Mouse (Mus musculus): ENCODE data around the gene Lgals7. TPM values are rescaled to one million over a fixed set of nuclear protein-coding genes. Genes with fewer than 3 reads are reported as not detected.

Lgals7 gene
- polyA plus RNA-seq, 1 experiment from 2014 or later = 1.8 TPM

DNA sequence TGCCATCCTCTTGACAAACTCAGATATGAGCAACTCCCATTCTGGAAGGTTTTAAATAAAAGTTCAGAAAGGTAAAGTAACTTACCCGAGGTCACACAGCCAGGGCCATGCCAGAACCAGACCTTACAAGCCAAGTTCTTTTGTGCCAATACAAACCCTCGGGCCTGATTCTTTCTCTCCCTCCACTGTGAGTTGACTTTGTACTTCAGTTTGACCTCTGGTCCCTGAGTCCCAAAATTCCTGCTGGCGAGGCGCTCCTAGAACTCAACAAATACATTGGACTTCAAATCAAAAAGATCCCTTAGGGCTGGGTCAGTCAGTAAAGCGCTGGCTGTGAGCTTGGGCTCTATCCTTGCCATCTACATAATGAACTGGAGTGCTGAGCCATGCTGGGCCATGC is 26.7 kb upstream of the Lgals7 start:
- ATAC-seq (ENCODE audit: low read depth) = no peak
- no peak overlapping the region for H3K27ac ChIP-seq (ENCODE audit: low read depth, low read length)
- H3K27me3 ChIP-seq (ENCODE audit: control insufficient read depth, insufficient read depth, low read length) = no peaks in the 10 kb centered on the region
- WGBS = 87% methylated on average over 5 of the region's 5 CpGs
- H3K9me3 ChIP-seq (ENCODE audit: control insufficient read depth, low read length) = no peaks in the 10 kb centered on the region
- no peaks in the 10 kb centered on the region for H3K36me3 ChIP-seq (ENCODE audit: control insufficient read depth, insufficient read depth, low read length)
- no peaks in the 10 kb centered on the region for H3K4me1 ChIP-seq (ENCODE audit: control insufficient read depth, insufficient read depth, low read length)
- H3K4me3 ChIP-seq (ENCODE audit: low read depth, low read length) = no peak overlapping the region
- no peak overlapping the region for H3K4me2 ChIP-seq (ENCODE audit: low read depth, low read length)
- H3K9ac ChIP-seq (replicated peaks; ENCODE audit: low read depth, low read length) = no peak overlapping the region

DNA sequence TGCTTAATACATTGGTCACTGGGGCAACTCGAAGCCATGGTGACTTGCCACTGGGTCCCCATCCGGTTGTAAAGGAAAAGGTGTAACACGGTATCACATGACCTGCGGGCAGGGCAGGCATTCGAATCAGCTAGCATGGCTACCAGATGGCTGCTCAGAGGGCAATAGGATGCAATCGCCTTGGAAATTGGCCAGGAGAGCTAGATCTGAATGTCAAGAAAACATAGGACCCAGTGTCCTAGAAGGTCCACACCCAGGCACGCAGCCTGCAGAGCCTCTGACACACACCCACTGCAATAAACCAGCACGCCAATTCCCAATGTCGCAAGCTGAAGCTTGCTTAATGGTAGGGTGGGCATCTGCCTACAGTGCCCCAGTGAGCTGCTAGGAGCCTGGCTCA is 25.3 kb upstream of the Lgals7 start:
- H3K27me3 ChIP-seq (ENCODE audit: control insufficient read depth, insufficient read depth, low read length) = no peaks in the 10 kb centered on the region
- no peaks in the 10 kb centered on the region for H3K9me3 ChIP-seq (ENCODE audit: control insufficient read depth, low read length)
- no peak overlapping the region for H3K27ac ChIP-seq (ENCODE audit: low read depth, low read length)
- H3K9ac ChIP-seq (replicated peaks; ENCODE audit: low read depth, low read length) = no peak overlapping the region
- ATAC-seq (ENCODE audit: low read depth) = no peak
- H3K4me2 ChIP-seq (ENCODE audit: low read depth, low read length) = no peak overlapping the region
- 75% methylated on average over 9 of the region's 9 CpGs for WGBS
- H3K36me3 ChIP-seq (ENCODE audit: control insufficient read depth, insufficient read depth, low read length) = no peaks in the 10 kb centered on the region
- H3K4me3 ChIP-seq (ENCODE audit: low read depth, low read length) = no peak overlapping the region
- H3K4me1 ChIP-seq (ENCODE audit: control insufficient read depth, insufficient read depth, low read length) = no peaks in the 10 kb centered on the region

- WGBS = 79% methylated on average over 1 of the region's 1 CpGs
Measured at GRCm38 (mm10) chr7:28847273-28847672, 16.4 kb upstream of the Lgals7 start.

GRCm38 (mm10) chr7:28849700-28850236 is 13.9 kb upstream of the Lgals7 start:
- no peak overlapping the region for H3K27ac ChIP-seq (ENCODE audit: low read depth, low read length)
- H3K4me3 ChIP-seq (ENCODE audit: low read depth, low read length) = no peak overlapping the region
- H3K4me1 ChIP-seq (ENCODE audit: control insufficient read depth, insufficient read depth, low read length) = no peaks in the 10 kb centered on the region
- no peaks in the 10 kb centered on the region for H3K27me3 ChIP-seq (ENCODE audit: control insufficient read depth, insufficient read depth, low read length)
- H3K9ac ChIP-seq (replicated peaks; ENCODE audit: low read depth, low read length) = no peak overlapping the region
- no peak overlapping the region for H3K4me2 ChIP-seq (ENCODE audit: low read depth, low read length)
- no peaks in the 10 kb centered on the region for H3K36me3 ChIP-seq (ENCODE audit: control insufficient read depth, insufficient read depth, low read length)
- 60% methylated on average over 1 of the region's 1 CpGs for WGBS
- ATAC-seq (ENCODE audit: low read depth) = no peak
- no peaks in the 10 kb centered on the region for H3K9me3 ChIP-seq (ENCODE audit: control insufficient read depth, low read length)

More at GRCm38 (mm10) chr7:28847273-28847672, 16.4 kb upstream of the Lgals7 start:
- Histone ChIP-seq H3K27me3 (ENCODE audit: control insufficient read depth, insufficient read depth, low read length) (no peaks in the 10 kb centered on the region), H3K9me3 (ENCODE audit: control insufficient read depth, low read length) (no peaks in the 10 kb centered on the region), H3K36me3 (ENCODE audit: control insufficient read depth, insufficient read depth, low read length) (no peaks in the 10 kb centered on the region), H3K4me2 (ENCODE audit: low read depth, low read length) (no peak overlapping the region), H3K4me1 (ENCODE audit: control insufficient read depth, insufficient read depth, low read length) (no peaks in the 10 kb centered on the region), H3K9ac (replicated peaks; ENCODE audit: low read depth, low read length) (no peak overlapping the region), H3K27ac (ENCODE audit: low read depth, low read length) (no peak overlapping the region), H3K4me3 (ENCODE audit: low read depth, low read length) (no peak overlapping the region)
- no peak for ATAC-seq (ENCODE audit: low read depth)

GRCm38 (mm10) chr7:28850642-28851041 is 13.0 kb upstream of the Lgals7 start:
- Histone ChIP-seq H3K9ac (replicated peaks; ENCODE audit: low read depth, low read length) (no peak overlapping the region), H3K4me2 (ENCODE audit: low read depth, low read length) (no peak overlapping the region), H3K9me3 (ENCODE audit: control insufficient read depth, low read length) (no peaks in the 10 kb centered on the region), H3K27me3 (ENCODE audit: control insufficient read depth, insufficient read depth, low read length) (no peaks in the 10 kb centered on the region), H3K27ac (ENCODE audit: low read depth, low read length) (no peak overlapping the region), H3K4me1 (ENCODE audit: control insufficient read depth, insufficient read depth, low read length) (no peaks in the 10 kb centered on the region), H3K36me3 (ENCODE audit: control insufficient read depth, insufficient read depth, low read length) (no peaks in the 10 kb centered on the region), H3K4me3 (ENCODE audit: low read depth, low read length) (no peak overlapping the region)
- no peak for ATAC-seq (ENCODE audit: low read depth)
- 90% methylated on average over 4 of the region's 4 CpGs for WGBS

DNA sequence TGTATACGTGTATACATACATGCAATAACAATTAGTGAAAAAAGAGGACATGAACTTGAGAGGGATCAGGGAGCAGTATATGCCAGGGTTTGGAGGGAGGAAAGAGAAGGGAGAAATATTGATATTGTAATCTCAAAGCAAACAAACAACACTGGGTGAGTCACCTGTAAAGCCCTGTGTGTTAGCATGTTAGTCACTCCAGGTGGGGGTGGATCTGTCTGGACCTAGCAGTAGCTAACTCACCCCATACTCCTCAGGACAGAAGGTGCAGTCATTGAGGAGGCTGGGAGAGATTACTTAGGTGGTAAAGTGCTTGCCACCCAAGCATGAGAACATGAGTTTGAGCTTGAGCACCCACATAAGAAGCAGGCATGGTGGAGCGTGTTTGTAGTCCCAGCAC is 3.7 kb upstream of the Lgals7 start:
- H3K4me1 ChIP-seq (ENCODE audit: control insufficient read depth, insufficient read depth, low read length) = no peaks in the 10 kb centered on the region
- no peaks in the 10 kb centered on the region for H3K36me3 ChIP-seq (ENCODE audit: control insufficient read depth, insufficient read depth, low read length)
- H3K27me3 ChIP-seq (ENCODE audit: control insufficient read depth, insufficient read depth, low read length) = no peaks in the 10 kb centered on the region
- no peak overlapping the region for H3K4me2 ChIP-seq (ENCODE audit: low read depth, low read length)
- no peak overlapping the region for H3K27ac ChIP-seq (ENCODE audit: low read depth, low read length)
- no peaks in the 10 kb centered on the region for H3K9me3 ChIP-seq (ENCODE audit: control insufficient read depth, low read length)
- no peak for ATAC-seq (ENCODE audit: low read depth)
- no peak overlapping the region for H3K9ac ChIP-seq (replicated peaks; ENCODE audit: low read depth, low read length)
- H3K4me3 ChIP-seq (ENCODE audit: low read depth, low read length) = no peak overlapping the region
- 90% methylated on average over 2 of the region's 2 CpGs for WGBS

DNA sequence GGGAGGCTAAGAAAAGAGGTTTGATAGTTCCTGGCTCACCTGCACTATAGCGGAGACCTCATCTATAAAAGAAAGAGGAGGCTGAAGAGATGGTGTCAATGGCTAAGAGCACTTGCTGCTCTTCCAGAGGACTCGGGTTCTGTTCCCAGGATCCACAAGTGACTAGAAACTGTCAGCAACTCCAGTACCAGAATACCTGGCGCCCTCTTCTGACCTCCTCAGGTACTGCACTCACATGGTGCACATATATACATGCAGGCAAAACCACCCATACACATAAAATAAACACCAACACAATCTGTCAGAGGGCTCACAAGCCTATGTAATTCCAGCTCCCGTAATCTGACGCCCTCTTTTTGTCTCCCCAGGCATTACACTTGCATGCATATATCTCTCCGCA is 2.8 kb upstream of the Lgals7 start:
- Histone ChIP-seq H3K4me3 (ENCODE audit: low read depth, low read length) (no peak overlapping the region), H3K9ac (replicated peaks; ENCODE audit: low read depth, low read length) (no peak overlapping the region), H3K4me2 (ENCODE audit: low read depth, low read length) (no peak overlapping the region), H3K9me3 (ENCODE audit: control insufficient read depth, low read length) (no peaks in the 10 kb centered on the region), H3K36me3 (ENCODE audit: control insufficient read depth, insufficient read depth, low read length) (no peaks in the 10 kb centered on the region), H3K4me1 (ENCODE audit: control insufficient read depth, insufficient read depth, low read length) (no peaks in the 10 kb centered on the region), H3K27me3 (ENCODE audit: control insufficient read depth, insufficient read depth, low read length) (no peaks in the 10 kb centered on the region), H3K27ac (ENCODE audit: low read depth, low read length) (no peak overlapping the region)
- 89% methylated on average over 6 of the region's 6 CpGs for WGBS
- no peak for ATAC-seq (ENCODE audit: low read depth)

DNA sequence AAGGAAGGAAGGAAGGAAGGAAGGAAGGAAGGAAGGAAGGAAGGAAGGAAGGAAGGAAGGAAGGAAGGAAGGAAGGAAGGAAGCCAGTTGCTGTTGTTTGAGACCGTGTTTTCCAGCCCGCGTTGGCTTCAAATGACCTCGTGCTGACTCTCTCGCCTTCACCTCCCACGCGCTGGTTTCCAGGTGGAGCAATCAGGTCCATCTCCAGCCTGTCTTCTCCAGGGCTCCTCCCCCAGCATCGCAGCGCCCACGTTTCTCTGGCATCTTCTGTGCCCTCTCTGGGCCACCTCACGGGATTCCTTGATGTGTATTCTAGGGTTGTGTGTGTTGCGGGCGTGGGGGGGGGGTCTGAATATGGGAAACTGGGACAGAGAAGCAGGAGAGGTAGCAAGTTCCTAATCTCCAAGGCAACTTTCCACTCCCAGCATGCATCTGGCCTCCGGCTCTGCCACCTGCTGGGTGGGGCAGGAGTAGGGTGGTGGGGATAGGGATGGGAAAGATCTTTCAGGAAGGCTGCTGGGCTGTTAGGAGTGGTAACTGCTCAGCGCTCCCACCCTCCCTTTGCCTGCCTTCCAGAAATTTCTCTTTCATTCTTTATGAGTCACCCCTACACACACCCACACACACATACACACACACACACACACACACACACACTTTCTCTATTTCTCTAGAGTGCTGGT is 695 bp upstream of the Lgals7 start:
- 84% methylated on average over 15 of the region's 15 CpGs for WGBS
- Histone ChIP-seq H3K4me3 (ENCODE audit: low read depth, low read length) (no peak overlapping the region), H3K4me2 (ENCODE audit: low read depth, low read length) (no peak overlapping the region), H3K36me3 (ENCODE audit: control insufficient read depth, insufficient read depth, low read length) (no peaks in the 10 kb centered on the region), H3K4me1 (ENCODE audit: control insufficient read depth, insufficient read depth, low read length) (no peaks in the 10 kb centered on the region), H3K9me3 (ENCODE audit: control insufficient read depth, low read length) (no peaks in the 10 kb centered on the region), H3K27ac (ENCODE audit: low read depth, low read length) (no peak overlapping the region), H3K9ac (replicated peaks; ENCODE audit: low read depth, low read length) (no peak overlapping the region), H3K27me3 (ENCODE audit: control insufficient read depth, insufficient read depth, low read length) (no peaks in the 10 kb centered on the region)
- no peak for ATAC-seq (ENCODE audit: low read depth)

GRCm38 (mm10) chr7:28864288-28864750 is 666 bp downstream of the Lgals7 start:
- H3K36me3 ChIP-seq (ENCODE audit: control insufficient read depth, insufficient read depth, low read length) = no peaks in the 10 kb centered on the region
- no peak overlapping the region for H3K27ac ChIP-seq (ENCODE audit: low read depth, low read length)
- H3K27me3 ChIP-seq (ENCODE audit: control insufficient read depth, insufficient read depth, low read length) = no peaks in the 10 kb centered on the region
- 50% methylated on average over 9 of the region's 9 CpGs for WGBS
- H3K9ac ChIP-seq (replicated peaks; ENCODE audit: low read depth, low read length) = no peak overlapping the region
- H3K4me3 ChIP-seq (ENCODE audit: low read depth, low read length) = no peak overlapping the region
- no peaks in the 10 kb centered on the region for H3K4me1 ChIP-seq (ENCODE audit: control insufficient read depth, insufficient read depth, low read length)
- H3K9me3 ChIP-seq (ENCODE audit: control insufficient read depth, low read length) = no peaks in the 10 kb centered on the region
- no peak overlapping the region; the same call in 1 of the 2 replicates for H3K4me2 ChIP-seq (ENCODE audit: low read depth, low read length)
- 0 out of 2 replicates have a peak, but pooled peaks have one; percentile 38 for ATAC-seq (ENCODE audit: low read depth)

Data from neural tube, embryonic 14.5 days (tissue).